Mouse (Mus musculus): ENCODE data around the gene Wfdc12. TPM values are rescaled to one million over a fixed set of nuclear protein-coding genes. Genes with fewer than 3 reads are reported as not detected.

The Wfdc12 gene
- not detected in 2 replicates for polyA plus RNA-seq (2015; fragmentation: Nextera tagmentation; extraction: Ambion mirVana)

DNA sequence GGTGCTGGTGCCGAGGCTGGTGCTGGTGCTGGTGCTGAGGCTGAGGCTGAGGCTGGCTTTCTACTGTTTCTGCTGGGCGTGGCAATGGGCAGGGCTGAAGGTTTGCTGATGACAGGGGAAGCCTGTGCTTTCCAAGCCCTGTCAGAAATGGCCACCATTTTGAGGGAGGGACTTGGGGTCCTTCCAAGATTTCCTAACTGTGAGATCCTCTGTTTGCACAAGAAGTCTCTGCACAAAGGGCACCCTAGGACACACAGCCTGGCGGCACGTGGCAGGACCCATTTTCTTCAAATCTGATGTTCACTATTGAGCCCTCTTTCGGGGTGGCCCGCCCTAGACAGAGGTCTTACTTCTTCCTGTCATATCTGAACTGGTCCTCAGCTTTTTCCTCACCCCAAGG is at the start of gene Wfdc12:
Wfdc12 (minus strand) TSS at position 33 of the 400 bp plus-strand sequence.
- no peak within 1 kb of the TSS for H3K27ac ChIP-seq (ENCODE audit: low read depth, low read length)
- no peak within 1 kb of the TSS for H3K4me2 ChIP-seq (ENCODE audit: low read length)
- no peaks in the 10 kb centered on the region for H3K36me3 ChIP-seq (ENCODE audit: control insufficient read depth, insufficient read depth, low read length)
- H3K4me3 ChIP-seq (ENCODE audit: low read length) = no peak within 1 kb of the TSS
- ATAC-seq = no peak
- WGBS = 84% methylated on average over 6 of the region's 6 CpGs
- no peaks in the 10 kb centered on the region for H3K27me3 ChIP-seq (replicated peaks; ENCODE audit: control insufficient read depth, insufficient read depth, low read length)
- H3K9ac ChIP-seq (ENCODE audit: low read depth, low read length) = no peak within 1 kb of the TSS
- peaks cover 2% of the 10 kb centered on the region; the same call in 1 of the 2 replicates for H3K9me3 ChIP-seq (ENCODE audit: control insufficient read depth, low read length)
- no peaks in the 10 kb centered on the region for H3K4me1 ChIP-seq (ENCODE audit: control insufficient read depth, insufficient read depth, low read depth, low read length)

- Histone ChIP-seq H3K27ac (ENCODE audit: low read depth, low read length) (no peak within 1 kb of the TSS), H3K4me2 (ENCODE audit: low read length) (no peak within 1 kb of the TSS), H3K27me3 (replicated peaks; ENCODE audit: control insufficient read depth, insufficient read depth, low read length) (no peaks in the 10 kb centered on the region), H3K9me3 (ENCODE audit: control insufficient read depth, low read length) (0 out of 2 replicates have a peak, but pooled peaks cover 2% of the 10 kb centered on the region), H3K4me1 (ENCODE audit: control insufficient read depth, insufficient read depth, low read depth, low read length) (no peaks in the 10 kb centered on the region), H3K4me3 (ENCODE audit: low read length) (no peak within 1 kb of the TSS), H3K36me3 (ENCODE audit: control insufficient read depth, insufficient read depth, low read length) (no peaks in the 10 kb centered on the region), H3K9ac (ENCODE audit: low read depth, low read length) (no peak within 1 kb of the TSS)
- no peak for ATAC-seq
- 90% methylated on average over 3 of the region's 3 CpGs for WGBS
Observed at GRCm38 (mm10) chr2:164238366-164238765, 48.0 kb upstream of the Wfdc12 start, which contains the start of gene Svs2. Gene Svs2, minus strand, starts transcription at chr2:164238466.

DNA sequence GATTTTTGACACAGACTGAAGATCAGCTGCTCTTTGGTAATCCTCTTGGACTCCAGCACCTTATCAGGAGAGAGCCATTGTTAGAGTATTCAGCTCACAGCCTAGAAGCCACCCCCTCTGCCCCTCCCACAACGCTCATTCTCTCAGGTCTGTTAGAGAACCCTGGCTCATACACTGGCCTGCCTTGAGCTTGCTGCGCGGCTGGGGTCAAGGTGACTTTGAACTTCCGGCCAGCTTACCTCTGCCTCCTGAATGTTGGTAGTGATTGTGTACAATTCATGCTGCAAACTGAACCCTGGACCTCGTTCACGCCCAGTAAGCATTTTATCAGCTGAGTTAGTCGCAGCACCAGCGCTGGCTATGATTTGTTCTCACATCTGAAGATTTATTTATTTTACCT is 42.3 kb upstream of the Wfdc12 start:
- no peak overlapping the region for H3K27ac ChIP-seq (ENCODE audit: low read depth, low read length)
- WGBS = 89% methylated on average over 8 of the region's 8 CpGs
- no peak overlapping the region for H3K4me2 ChIP-seq (ENCODE audit: low read length)

GRCm38 (mm10) chr2:164228361-164229070 is 38.1 kb upstream of the Wfdc12 start:
- H3K27me3 ChIP-seq (replicated peaks; ENCODE audit: control insufficient read depth, insufficient read depth, low read length) = no peaks in the 10 kb centered on the region
- 77% methylated on average over 8 of the region's 8 CpGs for WGBS
- H3K36me3 ChIP-seq (ENCODE audit: control insufficient read depth, insufficient read depth, low read length) = no peaks in the 10 kb centered on the region
- no peak overlapping the region for H3K4me2 ChIP-seq (ENCODE audit: low read length)
- no peak for ATAC-seq
- H3K9me3 ChIP-seq (ENCODE audit: control insufficient read depth, low read length) = no peaks in the 10 kb centered on the region
- no peak overlapping the region for H3K9ac ChIP-seq (ENCODE audit: low read depth, low read length)
- no peaks in the 10 kb centered on the region for H3K4me1 ChIP-seq (ENCODE audit: control insufficient read depth, insufficient read depth, low read depth, low read length)
- H3K4me3 ChIP-seq (ENCODE audit: low read length) = no peak overlapping the region
- no peak overlapping the region for H3K27ac ChIP-seq (ENCODE audit: low read depth, low read length)

More for the DNA sequence above, 42.3 kb upstream of the Wfdc12 start:
- no peak overlapping the region for H3K4me3 ChIP-seq (ENCODE audit: low read length)
- no peak overlapping the region for H3K9ac ChIP-seq (ENCODE audit: low read depth, low read length)
- no peaks in the 10 kb centered on the region for H3K36me3 ChIP-seq (ENCODE audit: control insufficient read depth, insufficient read depth, low read length)
- ATAC-seq = no peak
- H3K4me1 ChIP-seq (ENCODE audit: control insufficient read depth, insufficient read depth, low read depth, low read length) = no peaks in the 10 kb centered on the region
- H3K27me3 ChIP-seq (replicated peaks; ENCODE audit: control insufficient read depth, insufficient read depth, low read length) = no peaks in the 10 kb centered on the region
- H3K9me3 ChIP-seq (ENCODE audit: control insufficient read depth, low read length) = no peaks in the 10 kb centered on the region

DNA sequence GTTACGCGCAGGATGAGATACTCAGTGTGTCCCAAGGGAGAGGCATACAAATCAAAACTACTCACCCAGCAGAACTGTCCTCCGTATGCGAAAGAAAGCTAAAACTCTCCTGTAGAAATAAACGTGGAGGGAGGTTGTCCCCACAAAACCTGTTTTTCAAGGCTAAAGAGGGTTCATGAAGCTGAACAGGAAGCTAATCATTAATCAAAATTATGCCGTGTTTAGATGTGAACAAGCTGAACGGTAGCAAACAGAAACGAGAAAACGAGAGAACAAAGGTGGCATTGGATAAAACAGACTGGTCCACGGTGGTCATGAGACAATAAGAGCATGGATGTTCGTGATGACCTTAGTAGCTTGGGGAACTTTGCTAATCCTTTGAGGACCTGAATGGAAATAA is 31.1 kb upstream of the Wfdc12 start, which contains the start of gene Wfdc15b:
Wfdc15b (minus strand) TSS at position 139 of the 400 bp plus-strand sequence.
- Histone ChIP-seq H3K4me2 (ENCODE audit: low read length) (no peak within 1 kb of the TSS), H3K4me3 (ENCODE audit: low read length) (no peak within 1 kb of the TSS), H3K9ac (ENCODE audit: low read depth, low read length) (no peak within 1 kb of the TSS), H3K9me3 (ENCODE audit: control insufficient read depth, low read length) (no peaks in the 10 kb centered on the region), H3K27me3 (replicated peaks; ENCODE audit: control insufficient read depth, insufficient read depth, low read length) (no peaks in the 10 kb centered on the region), H3K27ac (ENCODE audit: low read depth, low read length) (no peak within 1 kb of the TSS), H3K36me3 (ENCODE audit: control insufficient read depth, insufficient read depth, low read length) (no peaks in the 10 kb centered on the region), H3K4me1 (ENCODE audit: control insufficient read depth, insufficient read depth, low read depth, low read length) (no peaks in the 10 kb centered on the region)
- ATAC-seq = no peak
- WGBS = 82% methylated on average over 11 of the region's 11 CpGs

DNA sequence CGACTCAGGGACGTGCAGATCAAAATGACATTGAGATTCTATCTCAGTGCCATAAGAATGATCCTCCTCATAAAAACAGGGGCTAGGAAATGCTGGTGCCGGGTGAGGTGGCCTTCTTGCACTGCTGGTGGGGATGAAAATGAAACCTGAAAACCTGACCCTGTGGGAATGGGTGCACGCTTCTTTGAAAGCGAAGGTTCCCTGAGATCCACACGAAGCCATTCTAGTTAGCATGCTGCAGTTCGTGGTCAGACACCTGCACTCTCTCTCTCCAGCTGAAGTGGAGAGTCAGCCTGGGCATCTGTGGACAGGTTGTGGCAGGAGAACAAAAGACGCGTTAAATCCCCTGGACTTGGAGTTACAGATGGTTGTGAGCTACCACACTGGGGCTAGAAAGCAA is 28.9 kb upstream of the Wfdc12 start:
- H3K27me3 ChIP-seq (replicated peaks; ENCODE audit: control insufficient read depth, insufficient read depth, low read length) = no peaks in the 10 kb centered on the region
- no peak for ATAC-seq
- no peak overlapping the region for H3K4me2 ChIP-seq (ENCODE audit: low read length)
- H3K9me3 ChIP-seq (ENCODE audit: control insufficient read depth, low read length) = no peaks in the 10 kb centered on the region
- no peak overlapping the region for H3K27ac ChIP-seq (ENCODE audit: low read depth, low read length)
- no peaks in the 10 kb centered on the region for H3K36me3 ChIP-seq (ENCODE audit: control insufficient read depth, insufficient read depth, low read length)
- no peak overlapping the region for H3K4me3 ChIP-seq (ENCODE audit: low read length)
- H3K9ac ChIP-seq (ENCODE audit: low read depth, low read length) = no peak overlapping the region
- WGBS = 87% methylated on average over 9 of the region's 9 CpGs
- no peaks in the 10 kb centered on the region for H3K4me1 ChIP-seq (ENCODE audit: control insufficient read depth, insufficient read depth, low read depth, low read length)

- no peaks in the 10 kb centered on the region for H3K9me3 ChIP-seq (ENCODE audit: control insufficient read depth, low read length)
- H3K4me3 ChIP-seq (ENCODE audit: low read length) = no peak overlapping the region
- WGBS = 83% methylated on average over 5 of the region's 5 CpGs
- H3K36me3 ChIP-seq (ENCODE audit: control insufficient read depth, insufficient read depth, low read length) = no peaks in the 10 kb centered on the region
- no peaks in the 10 kb centered on the region for H3K27me3 ChIP-seq (replicated peaks; ENCODE audit: control insufficient read depth, insufficient read depth, low read length)
- no peak overlapping the region for H3K4me2 ChIP-seq (ENCODE audit: low read length)
- no peak for ATAC-seq
- H3K4me1 ChIP-seq (ENCODE audit: control insufficient read depth, insufficient read depth, low read depth, low read length) = no peaks in the 10 kb centered on the region
- no peak overlapping the region for H3K9ac ChIP-seq (ENCODE audit: low read depth, low read length)
- no peak overlapping the region for H3K27ac ChIP-seq (ENCODE audit: low read depth, low read length)
Observed at GRCm38 (mm10) chr2:164212711-164213110, 22.3 kb upstream of the Wfdc12 start.

DNA sequence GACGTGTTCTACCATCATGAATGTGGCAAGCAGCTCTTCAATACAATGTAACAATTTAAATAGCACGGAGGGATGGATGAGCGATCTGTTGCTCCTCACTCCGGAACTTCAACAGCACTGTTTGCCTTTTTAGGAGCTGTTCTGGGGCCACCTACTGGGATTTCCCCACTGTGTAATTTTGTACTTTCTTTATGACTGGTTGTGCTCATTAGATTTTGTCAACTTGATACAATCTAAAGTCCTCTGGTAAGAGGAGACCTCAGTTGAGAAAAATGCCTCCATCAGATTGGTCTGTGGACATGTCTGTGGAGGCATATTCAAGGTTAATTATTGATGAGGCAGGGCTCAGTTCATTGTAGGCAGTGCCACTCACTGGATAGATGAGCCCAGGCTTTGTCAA is 20.5 kb upstream of the Wfdc12 start:
- WGBS = 82% methylated on average over 4 of the region's 4 CpGs
- no peaks in the 10 kb centered on the region for H3K4me1 ChIP-seq (ENCODE audit: control insufficient read depth, insufficient read depth, low read depth, low read length)
- ATAC-seq = no peak
- H3K9me3 ChIP-seq (ENCODE audit: control insufficient read depth, low read length) = no peaks in the 10 kb centered on the region
- H3K4me2 ChIP-seq (ENCODE audit: low read length) = no peak overlapping the region
- no peak overlapping the region for H3K27ac ChIP-seq (ENCODE audit: low read depth, low read length)
- no peaks in the 10 kb centered on the region for H3K27me3 ChIP-seq (replicated peaks; ENCODE audit: control insufficient read depth, insufficient read depth, low read length)
- H3K9ac ChIP-seq (ENCODE audit: low read depth, low read length) = no peak overlapping the region
- no peaks in the 10 kb centered on the region for H3K36me3 ChIP-seq (ENCODE audit: control insufficient read depth, insufficient read depth, low read length)
- H3K4me3 ChIP-seq (ENCODE audit: low read length) = no peak overlapping the region

- no peak overlapping the region for H3K4me2 ChIP-seq (ENCODE audit: low read length)
- no peak overlapping the region for H3K4me3 ChIP-seq (ENCODE audit: low read length)
- H3K9me3 ChIP-seq (ENCODE audit: control insufficient read depth, low read length) = no peaks in the 10 kb centered on the region
- H3K9ac ChIP-seq (ENCODE audit: low read depth, low read length) = no peak overlapping the region
- WGBS = 82% methylated on average over 4 of the region's 4 CpGs
- no peaks in the 10 kb centered on the region for H3K36me3 ChIP-seq (ENCODE audit: control insufficient read depth, insufficient read depth, low read length)
- no peak for ATAC-seq
- no peak overlapping the region for H3K27ac ChIP-seq (ENCODE audit: low read depth, low read length)
- no peaks in the 10 kb centered on the region for H3K4me1 ChIP-seq (ENCODE audit: control insufficient read depth, insufficient read depth, low read depth, low read length)
- H3K27me3 ChIP-seq (replicated peaks; ENCODE audit: control insufficient read depth, insufficient read depth, low read length) = no peaks in the 10 kb centered on the region
Observed at GRCm38 (mm10) chr2:164206676-164207075, 16.3 kb upstream of the Wfdc12 start.
